Mouse (Mus musculus) ES-E14 (cell line): ENCODE measurements at regions not wholly inside any gene's neighbourhood (a gene's known extent, or its start where the extent isn't known, plus 50 kb on each side); places are given as distances from the start of the nearest gene placed in this dataset.

Experiments used
- ZC3H11A ChIP-seq: IDR thresholded peaks from 2 replicates; pipeline ENCODE4 v1.6.1; 2012; ENCODE audit warnings: low read depth, mild to moderate bottlenecking, inconsistent platforms, low read length, borderline replicate concordance
- ZNF384 ChIP-seq: IDR thresholded peaks from 2 replicates; pipeline ENCODE4 v1.6.1; 2012; ENCODE audit warnings: low read depth, low read length, inconsistent platforms

DNA sequence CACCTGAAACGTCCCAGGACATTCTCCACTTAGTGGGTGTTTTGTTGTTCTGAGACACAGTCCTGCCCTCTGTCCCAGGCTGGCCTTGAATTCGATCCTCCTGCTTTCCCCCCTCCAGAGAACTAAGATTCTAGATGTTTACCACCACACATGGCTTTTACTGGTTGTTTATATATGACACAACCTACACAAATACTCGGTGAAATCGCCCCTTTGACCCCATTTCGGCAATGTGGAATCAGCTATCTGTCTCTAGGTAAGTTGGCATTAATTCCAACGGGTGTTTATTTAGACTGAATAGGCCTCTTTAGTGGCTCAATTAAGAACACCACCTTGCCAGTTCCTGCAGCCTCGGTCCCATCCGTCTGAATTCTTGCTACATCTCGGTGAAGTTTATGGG lies 56.8 kb upstream of the Exoc6 start:
- TF ChIP-seq ZNF384 (no peak), ZC3H11A (no peak)
